Mouse (Mus musculus): ENCODE measurements around the gene Ints1.

The Ints1 gene

DNA sequence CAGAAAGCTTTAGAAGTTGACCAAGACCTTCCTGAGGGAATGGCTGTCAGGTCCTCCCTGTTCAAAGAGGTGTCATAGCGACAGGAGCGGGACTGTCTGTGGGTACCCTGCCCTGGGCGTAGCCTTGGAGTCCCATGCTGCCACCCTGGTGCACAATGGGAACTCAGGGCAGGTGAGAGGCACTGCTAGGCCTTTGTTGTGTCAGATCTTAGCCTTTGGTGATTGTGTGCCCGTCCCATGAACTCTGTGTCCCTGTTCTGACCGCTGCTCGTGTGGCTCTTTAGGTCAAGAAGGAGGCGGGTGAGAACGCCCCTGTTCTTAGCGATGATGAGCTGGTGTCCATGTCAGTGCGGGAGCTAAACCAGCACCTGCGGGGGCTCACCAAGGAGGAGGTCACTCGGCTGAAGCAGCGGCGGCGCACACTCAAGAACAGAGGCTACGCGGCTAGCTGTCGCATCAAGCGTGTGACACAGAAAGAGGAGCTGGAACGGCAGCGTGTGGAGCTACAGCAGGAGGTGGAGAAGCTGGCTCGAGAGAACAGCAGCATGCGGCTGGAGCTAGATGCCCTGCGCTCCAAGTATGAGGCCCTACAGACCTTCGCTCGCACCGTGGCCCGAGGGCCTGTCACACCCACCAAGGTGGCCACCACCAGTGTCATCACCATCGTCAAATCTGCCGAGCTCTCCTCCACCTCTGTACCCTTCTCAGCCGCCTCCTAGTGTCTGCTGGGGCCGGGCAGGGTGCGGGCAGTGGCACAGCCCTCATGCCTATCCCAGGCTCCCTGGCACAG lies 24.5 kb upstream of the Ints1 start:
- no peak for DNase-seq (ENCODE audit: low spot score in 2 of 2)

DNA sequence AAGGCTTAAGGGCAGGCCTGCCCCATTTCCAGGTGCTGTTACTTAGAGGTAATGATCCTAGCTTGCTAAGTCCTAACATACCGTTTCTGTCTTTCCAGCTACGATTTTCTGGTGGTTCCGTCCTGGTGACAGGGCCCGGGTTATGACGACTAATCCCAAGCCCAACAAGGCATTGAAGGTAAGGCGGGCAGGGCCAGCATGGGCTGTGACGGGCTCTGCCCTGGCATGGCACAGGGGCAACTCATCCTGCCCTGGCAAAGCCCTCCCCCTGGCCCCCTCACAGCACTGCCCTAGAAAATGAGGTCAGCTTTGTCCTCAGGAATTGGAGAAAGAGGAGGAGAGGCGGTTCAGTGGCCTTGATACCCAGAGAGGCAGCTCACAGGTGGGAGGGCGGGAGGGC lies 23.6 kb upstream of the Ints1 start:
- DNase-seq (ENCODE audit: low spot score in 2 of 2), result no peak

DNA sequence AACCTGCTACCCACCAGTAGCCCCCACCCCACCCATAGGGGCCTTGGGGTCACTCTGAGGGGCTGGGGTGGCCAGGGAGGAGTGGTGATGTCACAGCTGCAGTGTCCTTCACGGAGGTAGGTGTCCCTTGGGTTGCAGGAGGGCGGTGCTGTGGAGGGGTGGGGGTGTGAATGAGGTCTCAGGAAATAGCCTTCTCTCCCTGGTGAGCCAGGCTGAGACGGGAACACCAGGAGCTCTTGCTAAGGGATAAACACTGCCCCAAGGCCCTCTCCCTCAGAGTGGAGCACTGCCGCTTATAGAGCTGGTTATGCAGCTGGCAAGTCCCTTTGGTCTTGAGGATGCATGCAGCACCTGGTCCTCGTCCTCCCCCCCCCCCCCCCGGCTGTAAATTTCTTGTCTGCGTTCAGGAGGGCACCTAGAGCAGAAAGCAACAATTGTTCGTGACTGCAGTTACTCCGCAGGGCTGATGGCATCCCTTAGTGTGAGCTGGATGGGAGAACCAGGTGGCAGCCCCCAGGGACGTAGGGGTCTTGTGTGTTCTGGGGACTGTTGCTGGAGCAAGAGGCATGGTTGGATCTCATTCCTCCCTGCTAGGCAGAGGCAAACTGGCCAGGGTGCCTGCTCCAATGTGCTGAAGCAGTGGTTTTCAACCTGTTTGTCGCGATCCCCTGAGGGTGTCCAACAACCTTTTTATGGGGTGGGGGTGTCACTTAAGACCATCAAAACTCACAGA lies 22.9 kb upstream of the Ints1 start:
- no peak for DNase-seq (ENCODE audit: low spot score in 2 of 2)

DNA sequence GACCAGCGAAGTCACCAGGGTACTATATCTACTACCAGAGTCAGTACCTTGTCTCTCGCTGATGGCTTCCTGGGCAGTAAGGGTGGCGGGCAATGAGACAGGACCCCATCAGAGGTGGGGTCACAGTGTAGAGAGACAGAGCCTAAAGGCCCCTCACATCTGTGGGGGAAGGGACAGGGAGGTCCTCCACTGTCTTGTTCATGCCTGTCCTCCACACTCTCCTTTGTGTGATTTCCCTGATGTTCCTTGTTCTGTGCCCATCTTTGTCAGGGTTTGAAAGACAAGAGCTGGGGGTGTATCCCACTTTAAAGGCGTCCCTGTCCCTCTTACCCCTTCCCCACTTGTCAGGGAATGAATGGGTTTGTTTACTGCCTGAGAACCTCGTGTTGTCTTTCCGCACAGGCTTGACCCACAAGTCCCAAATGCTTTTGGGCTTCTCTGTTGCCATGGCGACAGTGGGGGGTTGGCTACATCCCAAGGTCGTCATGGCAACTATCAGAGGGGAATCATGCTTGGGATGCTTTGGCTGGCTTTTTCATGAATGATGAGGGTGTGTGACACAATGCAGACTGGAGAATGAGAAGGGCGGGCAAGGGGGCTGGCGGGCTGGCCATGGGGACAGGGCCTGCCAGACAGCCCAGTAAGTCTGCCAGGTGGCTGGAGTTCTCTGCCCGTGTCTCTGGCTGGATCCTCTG lies 22.1 kb upstream of the Ints1 start:
- peak; percentile 47 to 67 for DNase-seq (ENCODE audit: low spot score in 2 of 2)

DNA sequence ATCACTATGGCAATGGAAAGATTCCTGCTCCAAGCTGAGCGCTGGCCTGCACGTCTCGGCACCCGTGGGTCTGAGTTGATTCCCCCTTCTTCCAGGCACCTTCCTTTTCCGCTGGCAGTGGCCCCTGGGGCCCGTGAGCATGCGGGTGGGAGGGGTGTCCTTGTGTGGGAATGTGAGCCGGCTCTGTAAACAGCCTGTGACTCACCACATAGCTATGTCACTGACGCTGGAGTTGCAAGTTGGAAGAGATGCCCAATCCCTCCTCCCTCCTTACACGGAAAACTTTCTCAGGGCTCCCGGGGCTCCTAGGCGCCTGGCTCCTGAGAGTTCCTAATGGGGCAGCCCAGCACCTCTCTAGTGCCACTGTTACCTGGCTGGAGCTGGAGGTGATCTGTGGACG lies 21.4 kb upstream of the Ints1 start:
- peak in 1 of 2 experiments; percentile 43 for DNase-seq (ENCODE audit: low spot score in 2 of 2)

DNA sequence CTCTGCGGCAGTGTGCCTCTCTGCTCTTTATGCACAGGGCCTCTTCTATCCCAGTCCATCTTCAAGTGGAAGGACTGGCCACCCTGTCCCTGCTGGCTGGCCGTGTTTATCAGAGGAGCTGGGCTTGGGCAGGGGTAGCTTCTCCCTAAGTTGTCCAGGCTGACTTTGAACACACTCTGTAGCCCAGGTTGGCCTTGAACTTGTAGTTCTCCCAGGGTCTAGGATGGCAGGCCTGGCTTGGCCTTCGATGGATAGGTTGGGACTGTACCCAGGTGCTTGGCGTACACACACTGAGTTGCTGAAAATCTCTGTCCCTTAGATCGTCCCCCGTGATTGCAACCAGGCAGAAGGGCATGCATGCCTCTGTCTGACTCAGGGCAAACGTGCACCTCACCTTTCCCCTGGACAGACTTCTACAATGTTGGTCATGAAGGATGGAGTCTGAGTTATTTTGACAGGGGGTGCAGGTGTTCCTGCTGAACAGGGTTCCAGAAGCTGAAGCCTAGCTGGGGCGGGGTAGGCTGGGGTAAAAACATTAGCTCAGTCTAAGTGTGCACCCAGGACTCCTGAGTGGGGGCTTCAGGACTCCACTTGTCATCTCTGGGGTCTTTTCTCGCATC lies 20.6 kb upstream of the Ints1 start:
- DNase-seq (ENCODE audit: low spot score in 2 of 2), result no peak

DNA sequence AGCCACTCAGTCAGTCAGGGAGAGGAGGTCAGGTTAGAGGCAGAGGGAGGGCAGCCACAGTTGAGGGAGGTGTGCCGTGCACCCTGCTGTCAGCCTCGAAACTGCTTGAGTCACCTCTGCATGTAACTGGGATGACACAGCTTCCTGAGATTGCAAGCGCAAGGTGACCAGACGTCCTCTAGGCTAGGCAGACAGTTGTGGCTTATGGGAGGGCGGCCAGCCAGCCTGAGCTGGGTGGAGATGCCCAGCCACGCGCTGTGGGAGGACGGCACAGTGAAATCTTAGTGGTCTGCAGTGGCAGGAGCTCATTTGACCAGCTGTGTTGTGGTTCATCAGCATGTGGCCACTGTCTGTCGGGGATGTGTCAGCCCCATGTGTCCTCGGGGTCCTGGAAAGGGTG lies 19.5 kb upstream of the Ints1 start:
- no peak for DNase-seq (ENCODE audit: low spot score in 2 of 2)

DNA sequence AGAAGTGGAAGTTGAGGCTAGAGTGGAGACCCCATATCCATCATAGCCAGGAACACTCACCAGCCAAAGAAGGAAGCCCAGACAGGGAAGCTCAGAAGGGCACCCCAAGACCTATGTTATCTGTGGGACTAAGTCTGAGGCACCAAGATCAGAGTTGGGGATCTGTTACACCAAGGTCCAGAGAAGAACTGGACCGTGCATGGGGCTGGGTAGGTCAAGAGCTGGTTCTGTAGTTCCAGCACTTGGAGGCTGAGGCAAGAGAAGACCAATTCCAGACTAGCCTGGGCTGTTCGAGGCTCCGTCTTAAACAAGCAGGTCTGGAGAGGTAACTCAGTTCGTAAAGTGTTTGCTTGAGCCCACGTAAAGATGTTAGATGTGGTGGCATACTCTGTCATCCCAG lies 18.7 kb upstream of the Ints1 start:
- DNase-seq (ENCODE audit: low spot score in 2 of 2), result no peak

DNA sequence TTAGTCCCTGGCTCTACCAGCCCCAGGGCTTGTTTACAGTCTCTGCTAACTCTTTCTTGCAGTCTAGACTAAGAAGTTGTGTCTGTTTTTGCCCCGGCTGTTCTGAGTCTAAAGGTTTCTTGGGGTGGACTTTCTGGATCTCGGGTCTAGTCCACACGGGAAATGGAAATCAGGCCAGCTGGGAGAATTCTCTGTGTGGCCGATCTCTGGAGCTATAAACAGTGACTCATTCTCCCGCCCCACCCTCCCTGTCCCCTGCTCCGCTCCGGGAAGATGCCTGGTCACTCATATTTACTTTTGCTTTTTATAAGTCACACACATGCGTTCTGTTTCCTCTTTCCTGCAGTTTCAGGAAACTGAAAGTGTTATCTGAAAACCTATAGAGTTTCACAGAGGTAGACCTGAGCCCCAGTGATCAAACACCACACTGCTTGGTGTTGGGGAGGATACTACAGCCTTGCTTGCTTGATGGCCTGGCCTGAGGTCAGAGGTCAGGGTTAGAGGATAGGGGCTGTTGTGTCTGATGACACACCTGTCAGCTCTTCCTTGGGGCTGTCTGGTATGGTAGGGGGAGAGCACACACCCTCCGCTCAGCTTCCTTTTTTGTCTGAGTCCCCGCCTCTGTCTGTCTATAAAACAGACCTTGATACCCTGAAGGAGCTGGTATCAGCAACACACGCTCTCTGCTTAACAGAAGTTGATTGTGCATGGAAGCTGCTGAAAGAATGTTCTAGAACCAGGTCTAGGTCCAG lies 18.0 kb upstream of the Ints1 start:
- no peak for DNase-seq (ENCODE audit: low spot score in 2 of 2)

DNA sequence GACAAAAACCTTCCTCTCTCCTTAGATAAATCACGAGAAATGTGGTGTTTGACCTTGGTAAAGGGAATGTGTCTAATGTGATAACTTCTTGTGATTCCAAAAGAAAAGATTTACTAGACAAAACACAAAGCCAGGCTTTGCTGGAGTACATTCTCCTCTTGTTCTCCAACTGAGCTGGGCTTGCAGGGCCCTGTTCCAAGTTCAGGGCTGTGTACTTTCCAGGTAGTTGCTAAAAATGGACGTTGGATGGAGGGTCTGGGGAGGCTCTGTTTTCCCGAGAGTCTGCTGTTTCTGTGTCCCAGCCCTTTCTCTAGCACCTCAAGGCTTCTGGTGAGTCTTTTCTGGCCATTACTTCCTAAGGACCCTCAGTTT lies 17.5 kb upstream of the Ints1 start:
- no peak for DNase-seq (ENCODE audit: low spot score in 2 of 2)

DNA sequence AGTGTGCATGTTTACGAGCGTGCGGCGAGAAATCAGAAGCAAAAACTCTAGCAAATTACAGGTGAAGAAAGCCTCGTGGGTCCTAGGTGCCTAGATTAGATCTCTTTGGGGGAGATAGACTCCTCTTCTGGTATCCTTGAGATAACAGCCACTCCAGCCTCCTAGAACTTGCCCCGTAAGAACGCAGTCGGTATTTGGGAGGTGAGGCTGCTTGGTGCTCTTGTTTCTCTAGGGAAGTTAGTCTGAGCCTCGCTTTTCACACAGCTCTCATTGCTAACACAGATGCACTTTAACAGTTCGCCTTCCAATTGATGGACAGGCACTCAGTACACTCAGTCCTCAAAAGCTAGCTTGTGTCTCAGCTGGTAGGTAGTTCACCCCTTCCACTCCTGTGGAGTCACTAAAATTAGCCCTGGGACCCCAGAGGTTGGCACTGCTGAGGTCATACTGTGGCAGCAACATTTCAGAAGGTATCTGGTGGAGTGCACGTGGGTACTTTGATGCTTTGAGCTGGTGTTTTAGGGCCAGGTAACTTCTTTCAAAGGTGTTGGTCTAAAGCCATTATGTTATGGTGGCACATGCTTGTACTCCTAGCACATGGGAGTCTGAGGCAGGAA lies 16.8 kb upstream of the Ints1 start:
- DNase-seq (ENCODE audit: low spot score in 2 of 2), result no peak

DNA sequence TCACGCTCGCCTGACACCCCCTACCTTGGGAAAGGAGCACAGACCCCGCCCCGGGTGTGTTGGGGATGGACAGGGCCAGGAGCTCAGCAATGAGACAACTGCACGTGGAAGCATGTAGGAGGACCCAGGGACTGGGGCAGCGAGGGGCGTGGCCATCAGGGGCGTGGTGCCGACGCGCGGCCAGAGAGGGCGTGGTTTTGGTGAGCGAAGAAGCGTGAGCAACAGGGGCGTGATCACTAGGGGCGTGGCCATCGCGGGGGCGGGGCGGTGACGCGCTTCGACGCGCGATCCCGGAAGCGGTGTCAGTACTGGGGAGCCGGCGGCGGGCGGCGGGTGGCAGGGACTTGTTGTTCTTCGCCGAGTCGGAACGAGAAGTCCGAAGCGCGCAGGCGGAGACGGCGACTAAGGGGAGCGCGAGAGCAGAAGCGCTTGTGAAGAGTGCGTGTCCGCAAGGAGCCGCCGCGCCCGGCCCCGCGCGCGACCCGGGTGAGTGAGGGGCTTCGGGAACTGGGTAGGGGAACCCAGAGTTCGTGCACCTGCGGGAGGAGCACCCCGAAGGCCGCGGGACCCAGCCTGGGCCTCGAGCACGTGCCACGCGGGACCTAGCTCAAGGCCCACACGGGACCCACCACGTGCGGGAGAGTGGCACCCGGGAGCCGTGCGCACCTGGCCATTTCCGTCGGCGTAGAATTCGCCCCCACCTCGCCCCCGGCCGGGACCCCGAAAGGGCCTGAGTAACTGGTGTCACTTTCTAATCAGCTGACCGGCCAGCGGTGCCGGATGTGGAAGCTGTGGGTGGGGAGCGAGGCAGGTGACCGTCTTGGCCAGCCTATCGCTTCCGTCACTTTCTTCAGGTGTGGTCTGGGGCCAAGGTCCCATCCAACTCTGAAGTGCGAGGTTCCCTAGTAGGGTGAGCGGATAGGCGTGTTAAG lies 16.0 kb upstream of the Ints1 start, which contains the start of gene Mafk:
Gene Mafk (plus strand): TSS at position 287 of the 932 bp plus-strand sequence.
- peak; percentile 84 to 89 for DNase-seq (ENCODE audit: low spot score in 2 of 2)

DNA sequence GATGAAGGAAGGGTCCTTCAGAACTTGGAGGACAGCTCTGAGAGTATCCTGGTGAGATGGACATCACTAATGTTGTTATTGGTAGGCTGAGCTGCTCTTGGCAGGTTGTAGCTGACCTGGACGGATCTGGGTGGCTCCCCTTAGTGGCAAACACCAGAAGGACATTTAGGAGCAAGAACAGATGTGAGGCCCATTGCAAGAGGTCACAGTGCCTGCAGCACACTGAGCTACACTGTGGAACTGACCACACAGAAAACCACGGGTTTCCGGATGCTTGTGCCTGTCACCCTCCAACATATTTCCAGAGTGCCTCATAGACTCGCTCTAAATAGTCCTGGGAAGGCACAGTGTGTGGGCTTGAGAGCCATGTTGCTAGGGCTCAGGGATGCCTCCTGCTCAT lies 14.0 kb upstream of the Ints1 start:
- no peak for DNase-seq (ENCODE audit: low spot score in 2 of 2)

DNA sequence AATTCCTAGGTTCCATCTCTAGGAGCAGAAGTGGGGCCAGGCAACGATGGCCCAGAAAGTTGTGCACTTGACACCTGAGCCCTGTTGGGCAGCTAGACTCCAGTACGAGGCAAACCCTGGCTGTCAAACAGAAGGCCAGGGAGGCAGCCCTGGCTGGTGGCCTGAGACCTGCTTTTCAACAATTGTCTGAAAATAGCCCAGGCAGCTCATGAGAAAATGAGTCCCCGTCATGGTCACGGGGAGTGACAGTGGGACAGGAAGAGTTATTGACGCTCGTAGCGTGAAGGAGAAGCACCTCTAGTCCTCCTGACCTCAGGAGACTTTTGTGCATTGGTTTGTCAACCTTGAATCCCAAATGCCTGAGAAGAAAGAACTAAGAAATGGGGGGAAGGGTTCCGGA lies 5.9 kb upstream of the Ints1 start:
- no peak for DNase-seq (ENCODE audit: low spot score in 2 of 2)

DNA sequence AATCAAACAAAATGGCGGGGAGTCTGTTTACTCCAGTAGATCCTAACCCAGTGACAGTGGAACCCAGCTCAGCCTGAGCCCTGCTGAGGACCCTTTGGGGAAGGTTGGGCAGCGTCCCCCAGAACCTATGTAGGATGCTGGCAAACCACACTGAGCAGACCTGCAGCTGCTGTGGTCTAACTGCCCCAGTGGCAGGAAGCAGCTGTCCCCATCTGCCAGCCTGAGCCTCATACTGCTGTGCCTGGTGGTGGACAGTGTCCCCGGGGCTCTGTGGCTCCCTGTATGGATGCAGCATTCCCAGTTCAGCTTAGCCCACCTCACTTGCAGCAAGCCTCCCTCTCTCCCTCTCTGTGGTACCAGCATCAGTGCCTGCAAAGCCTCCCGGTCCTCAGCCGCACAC lies 1.5 kb upstream of the Ints1 start:
- no peak for DNase-seq (ENCODE audit: low spot score in 2 of 2)

DNA sequence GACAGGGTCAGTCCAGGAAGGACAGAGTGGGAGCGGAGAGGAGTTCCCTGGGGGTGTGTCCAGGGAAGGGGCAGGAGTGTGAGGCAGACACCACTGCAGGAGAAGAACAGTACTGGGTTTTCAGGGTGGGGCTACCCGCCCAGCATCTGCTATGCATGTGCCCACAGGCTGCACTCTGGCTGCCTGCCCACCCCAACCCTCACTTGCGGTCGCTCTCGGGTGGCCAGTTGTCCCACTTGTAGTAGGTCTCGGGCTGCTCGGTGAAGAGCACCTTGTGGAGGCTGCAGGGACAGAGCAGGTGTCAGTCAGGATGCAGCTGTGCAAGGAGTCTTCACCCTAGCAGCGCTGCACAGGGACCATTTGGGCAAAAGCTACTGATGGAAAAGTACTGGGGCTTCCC lies 7.3 kb downstream of the Ints1 start:
- DNase-seq (ENCODE audit: low spot score in 2 of 2), result no peak

DNA sequence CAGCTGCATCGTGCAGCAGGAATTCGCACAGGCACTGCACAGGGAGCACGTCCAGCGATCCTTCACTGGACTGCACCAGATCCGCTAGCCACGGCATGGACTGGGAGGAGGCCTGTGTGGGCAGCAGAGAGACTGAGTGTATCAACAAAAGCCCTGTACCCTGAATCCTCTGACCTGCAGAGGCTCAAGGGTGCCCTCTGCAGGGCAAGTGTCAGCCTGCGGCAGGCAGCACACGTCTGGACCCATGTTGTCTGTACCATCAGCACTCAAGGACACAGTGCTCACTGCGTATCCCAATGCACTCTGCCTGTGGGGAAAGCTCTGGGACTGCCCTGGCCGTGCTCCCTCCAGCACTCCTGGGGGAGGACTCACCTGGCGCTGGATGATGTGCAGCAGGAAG lies 11.2 kb downstream of the Ints1 start:
- no peak for DNase-seq (ENCODE audit: low spot score in 2 of 2)

DNA sequence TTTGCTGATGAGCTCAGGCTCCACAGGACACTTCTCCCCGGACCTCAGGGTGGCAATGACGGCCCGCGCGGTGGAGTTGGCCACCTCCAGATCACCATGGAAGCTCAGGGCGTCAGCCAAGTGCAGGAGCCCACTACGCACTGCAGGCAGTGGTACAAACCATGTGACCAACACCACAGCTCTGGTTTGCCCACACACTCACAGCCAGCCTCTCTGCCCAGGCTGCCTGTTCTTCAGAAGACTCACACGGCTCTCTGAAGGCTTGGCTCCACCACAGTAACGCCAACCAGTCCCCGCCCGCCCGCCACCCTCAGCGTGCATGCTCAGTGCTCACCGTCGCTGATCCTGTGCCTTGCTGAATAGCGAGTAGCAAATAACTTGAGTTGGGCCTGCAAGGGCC lies 17.4 kb downstream of the Ints1 start:
- peak in 1 of 2 experiments; percentile 50 for DNase-seq (ENCODE audit: low spot score in 2 of 2)

DNA sequence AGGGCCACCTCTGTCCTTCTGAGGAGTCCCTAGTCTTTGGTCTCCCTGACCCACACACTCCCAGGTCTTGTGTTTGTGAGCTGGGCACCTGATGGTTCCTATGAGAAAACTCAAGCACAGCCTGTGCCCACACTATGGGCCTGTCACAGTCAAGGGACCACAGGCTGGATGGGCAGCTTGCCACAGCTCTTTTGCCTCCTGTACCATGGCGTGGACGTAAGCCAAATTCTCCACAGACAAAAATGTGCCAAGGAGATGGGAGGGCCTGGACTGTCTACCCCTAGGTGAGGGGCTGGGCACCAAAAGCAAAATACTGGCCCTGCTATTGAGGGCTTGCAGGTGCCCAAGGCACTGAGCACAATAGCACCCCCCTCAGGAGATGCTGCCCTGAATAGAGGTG lies 18.9 kb downstream of the Ints1 start:
- DNase-seq (ENCODE audit: low spot score in 2 of 2), result no peak

DNA sequence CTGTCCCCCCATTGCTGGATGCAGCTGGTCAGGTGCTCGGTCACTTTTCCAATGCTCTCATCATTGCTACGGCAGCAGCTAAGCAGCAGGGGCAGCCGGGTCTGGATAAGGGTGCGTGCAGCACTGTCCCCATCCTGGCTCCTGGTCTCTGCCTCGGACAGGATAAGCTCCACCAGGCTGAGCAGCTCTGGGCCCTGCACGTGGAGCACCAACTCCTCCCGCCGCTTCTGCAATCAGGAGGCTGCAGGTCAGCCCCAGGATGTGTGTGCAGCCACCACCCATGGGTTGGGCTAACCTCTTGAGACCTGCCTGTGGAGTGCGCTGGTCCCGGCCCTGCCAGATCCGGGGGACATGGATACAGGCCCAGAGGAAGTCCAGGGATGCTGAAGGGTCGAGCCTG lies 19.3 kb downstream of the Ints1 start:
- DNase-seq (ENCODE audit: low spot score in 2 of 2), result no peak
